Mouse (Mus musculus): ENCODE results near the gene Wdr13.

Wdr13 gene

DNA sequence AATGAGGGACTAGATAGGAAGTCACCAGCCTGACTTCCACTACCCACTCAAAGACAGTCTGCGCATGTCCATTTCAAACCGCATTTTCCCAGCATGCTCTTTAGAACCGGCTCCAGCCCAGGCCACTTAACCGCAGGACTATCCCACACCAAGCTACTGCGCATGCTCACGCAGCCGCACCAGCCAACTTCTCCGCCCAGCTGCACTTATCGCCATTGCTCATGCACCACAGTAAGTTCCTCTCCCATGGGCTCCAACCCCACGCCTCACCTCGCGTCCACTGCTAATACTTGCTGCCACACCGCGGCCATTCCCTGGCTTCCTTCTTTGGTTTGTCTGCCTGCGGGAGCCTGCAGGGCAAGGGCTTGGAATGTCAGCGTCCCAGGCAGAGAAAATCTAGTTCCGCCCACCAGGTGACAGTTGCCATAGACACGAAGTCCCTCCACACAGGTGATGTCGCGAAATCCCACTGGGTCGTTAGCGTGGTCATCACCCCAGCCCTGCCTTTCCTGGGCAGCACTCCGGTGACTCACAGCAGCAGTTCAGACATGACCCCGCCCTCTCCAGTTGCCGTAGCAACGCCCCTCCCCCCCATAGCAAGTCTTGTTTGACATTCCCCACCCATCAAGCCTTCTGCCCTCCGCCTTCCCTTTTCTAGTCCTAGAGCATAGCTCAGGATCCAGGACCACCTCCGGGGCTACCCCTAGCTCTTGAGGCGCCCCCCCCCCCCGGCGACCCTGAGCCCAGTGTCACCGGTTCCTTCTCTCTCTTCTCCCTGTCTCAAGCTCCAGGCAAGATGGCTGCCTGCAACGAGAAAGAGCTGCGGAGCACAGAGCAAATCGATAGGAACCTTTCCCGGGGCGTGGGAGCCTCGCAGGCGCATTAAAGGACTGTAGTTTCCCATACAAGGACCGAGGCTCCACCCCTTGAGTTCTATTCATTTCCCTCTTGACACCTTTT, at the start of gene Wdr13:
Gene Wdr13 (minus strand): TSS at position 876 of the 960 bp plus-strand sequence.
- peak; percentile 76 to 84 for DNase-seq

DNA sequence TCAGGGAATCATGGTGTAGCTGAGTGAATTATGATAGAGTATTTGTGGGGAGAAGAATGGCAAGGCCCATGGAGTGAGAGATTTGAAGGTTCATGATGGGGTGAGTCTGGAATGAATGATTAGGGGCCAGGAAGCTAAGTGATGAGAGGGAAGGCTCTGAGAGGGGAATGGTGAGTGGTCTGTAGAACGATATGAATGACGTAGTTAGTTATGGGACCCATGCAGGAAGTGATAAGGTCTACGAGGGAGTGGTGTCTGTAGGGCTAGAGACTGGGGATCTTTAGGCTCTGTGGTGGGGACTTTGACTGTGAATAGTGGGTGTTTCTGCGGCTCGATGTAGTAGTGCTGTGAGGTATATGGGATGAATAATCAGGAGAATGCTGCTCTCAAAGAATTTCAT, 47.0 kb upstream of the Wdr13 start:
- no peak for DNase-seq

DNA sequence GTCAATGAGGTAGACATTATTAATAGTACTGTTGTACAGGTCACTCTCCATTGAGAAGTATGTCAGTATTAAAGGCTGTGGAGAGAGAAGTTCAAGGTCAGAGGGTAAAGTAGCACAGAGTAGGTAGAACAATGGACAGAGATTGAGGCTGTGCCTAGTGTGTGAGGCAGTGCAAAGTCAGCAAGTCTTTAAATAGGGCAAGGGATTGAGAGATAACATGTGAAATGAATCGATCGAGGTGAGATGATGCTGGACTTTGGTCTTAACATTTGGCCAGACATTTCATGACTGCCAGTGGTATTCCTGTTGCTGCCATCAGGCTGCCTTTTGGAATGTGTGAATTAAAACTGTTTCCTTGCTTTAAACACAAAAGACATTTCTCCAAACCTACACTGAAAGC, 46.2 kb upstream of the Wdr13 start:
- DNase-seq, result no peak

DNA sequence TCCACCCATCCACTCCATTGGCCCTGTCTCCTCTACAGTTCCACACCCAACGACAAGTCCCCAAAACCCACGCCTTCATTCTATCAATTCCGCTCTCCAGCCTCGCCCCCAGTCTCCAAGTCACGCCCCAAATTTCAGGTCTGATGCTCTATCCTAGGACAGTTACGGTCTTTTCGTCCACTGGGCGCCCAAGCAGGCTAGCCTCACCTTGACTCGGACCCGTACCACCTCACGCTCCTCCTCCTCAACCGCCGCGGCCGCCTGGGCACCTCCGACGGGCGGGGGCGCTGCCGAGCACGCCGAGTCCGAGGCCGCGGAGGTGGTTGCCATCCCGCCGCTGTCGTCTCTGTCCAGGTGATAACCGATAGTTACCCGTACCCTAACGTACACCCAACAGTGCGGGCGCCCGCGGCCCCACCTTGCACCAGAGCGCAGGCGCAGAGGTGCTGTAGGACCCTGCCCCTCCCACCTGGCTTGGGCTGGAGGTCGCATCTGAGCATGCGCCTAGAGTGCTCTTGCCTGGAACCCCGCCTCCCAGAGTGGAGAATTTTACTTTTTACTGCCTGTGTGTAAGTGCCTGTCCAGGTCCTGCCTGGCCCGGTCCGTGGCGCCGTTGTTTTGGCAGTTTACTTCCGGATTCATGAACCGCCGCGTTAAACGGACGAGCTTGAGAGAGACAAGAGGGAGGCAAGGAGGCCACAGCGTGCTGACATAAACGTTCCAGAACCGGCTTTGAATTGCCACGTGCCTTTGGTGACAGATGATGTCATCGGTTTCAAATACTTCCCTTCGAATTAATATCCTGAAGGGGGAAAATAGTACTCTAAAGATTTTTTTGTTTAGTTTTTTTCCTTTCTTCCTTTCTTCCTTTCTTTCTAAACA, 43.1 kb upstream of the Wdr13 start, which contains the start of gene Tbc1d25:
Gene Tbc1d25 (minus strand): TSS at position 678 of the 882 bp plus-strand sequence.
- peak; percentile 70 to 78 for DNase-seq

DNA sequence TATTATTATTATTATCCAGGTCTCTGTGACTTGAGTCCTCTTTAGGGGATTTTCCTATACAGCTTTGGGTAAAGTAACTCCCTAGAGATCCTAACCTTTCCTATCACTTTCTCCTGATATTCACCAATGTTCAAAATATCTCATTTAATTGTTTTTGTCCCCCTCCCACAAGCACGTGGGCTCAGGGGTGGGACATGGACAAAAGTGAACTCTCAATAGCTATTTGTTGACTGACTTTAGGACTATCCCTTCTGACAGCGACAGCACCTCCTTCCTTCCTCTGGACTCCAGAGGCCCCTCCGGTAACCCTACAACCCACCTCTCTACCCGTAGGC, 42.4 kb upstream of the Wdr13 start:
- DNase-seq, result no peak

DNA sequence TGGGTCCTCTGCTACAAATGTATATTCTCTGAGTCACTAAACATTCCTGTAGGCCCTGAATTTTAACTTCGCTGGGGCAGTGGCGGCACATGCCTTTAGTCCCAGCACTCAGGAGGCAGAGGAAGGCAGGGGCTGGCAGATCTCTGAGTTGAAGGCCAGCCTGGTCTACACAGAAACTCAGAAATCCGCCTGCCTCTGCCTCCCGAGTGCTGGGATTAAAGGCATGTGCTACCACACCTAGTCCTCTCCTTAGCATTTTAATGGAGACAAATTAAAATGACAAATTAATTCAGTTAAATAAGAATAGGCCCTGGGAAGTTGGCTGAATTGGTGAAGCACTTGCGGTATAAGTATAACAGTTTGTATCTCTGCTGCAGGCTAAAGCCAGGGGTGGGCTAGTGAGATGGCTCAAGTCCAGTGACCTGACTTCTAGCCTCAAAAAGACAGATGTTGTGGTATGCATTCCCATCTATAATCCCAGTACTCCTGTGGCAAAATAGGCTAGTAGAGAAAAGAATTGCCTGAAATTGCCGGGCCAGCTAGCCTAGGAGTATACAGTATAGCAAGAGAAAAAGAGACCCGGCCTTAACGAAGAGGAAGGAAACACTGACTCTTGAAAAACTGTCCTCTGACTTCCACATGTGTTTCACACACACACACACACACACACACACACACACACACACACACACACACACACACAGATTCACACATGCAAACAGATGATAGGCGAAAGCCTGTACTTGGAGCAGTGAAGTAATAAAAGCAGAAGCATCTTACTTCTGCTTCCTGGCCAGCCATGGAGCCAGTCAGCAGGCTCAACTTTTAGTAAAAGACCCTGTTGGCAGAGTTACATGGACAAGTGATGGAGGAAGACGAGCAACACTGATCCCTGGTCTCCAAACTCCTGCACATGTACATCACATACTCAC, 35.3 kb upstream of the Wdr13 start:
- DNase-seq, result no peak

DNA sequence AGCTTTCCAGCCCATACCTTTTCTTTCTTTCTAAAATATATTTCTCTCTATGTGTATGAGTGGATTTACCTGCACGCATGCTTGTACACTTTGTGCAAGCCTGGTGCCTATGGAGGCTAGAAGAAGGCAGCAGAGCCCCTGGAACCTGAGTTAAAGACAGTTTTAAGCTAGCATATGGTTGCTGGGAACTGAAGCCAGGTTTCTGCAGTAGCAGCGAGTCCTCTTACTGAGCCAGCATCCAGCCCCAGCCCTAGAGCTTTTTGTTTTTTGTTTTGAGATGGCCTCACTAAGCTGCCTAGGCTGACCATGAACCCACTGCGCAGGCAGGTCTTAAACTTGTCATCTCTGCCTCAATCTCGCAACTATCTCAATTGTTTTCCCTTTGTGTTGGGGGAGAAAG, 31.8 kb upstream of the Wdr13 start:
- no peak for DNase-seq

DNA sequence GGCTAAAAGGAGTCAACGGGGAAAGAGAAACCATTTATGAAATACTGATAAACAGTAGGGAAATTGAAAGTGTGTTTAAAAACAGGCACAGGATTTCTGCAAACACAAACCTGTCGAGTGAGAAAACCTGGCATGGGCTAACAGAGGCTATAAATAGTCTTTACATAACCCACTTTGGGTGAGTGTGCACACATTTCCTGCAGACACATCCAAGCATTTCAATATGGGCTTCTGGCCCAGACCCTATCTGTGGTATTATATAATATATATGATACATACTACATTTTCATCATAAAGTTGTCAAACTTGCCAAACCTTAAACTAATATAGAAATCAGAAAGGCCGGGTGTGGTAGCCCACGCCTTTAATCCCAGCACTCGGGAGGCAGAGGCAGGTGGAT, 30.4 kb upstream of the Wdr13 start:
- DNase-seq, result no peak

DNA sequence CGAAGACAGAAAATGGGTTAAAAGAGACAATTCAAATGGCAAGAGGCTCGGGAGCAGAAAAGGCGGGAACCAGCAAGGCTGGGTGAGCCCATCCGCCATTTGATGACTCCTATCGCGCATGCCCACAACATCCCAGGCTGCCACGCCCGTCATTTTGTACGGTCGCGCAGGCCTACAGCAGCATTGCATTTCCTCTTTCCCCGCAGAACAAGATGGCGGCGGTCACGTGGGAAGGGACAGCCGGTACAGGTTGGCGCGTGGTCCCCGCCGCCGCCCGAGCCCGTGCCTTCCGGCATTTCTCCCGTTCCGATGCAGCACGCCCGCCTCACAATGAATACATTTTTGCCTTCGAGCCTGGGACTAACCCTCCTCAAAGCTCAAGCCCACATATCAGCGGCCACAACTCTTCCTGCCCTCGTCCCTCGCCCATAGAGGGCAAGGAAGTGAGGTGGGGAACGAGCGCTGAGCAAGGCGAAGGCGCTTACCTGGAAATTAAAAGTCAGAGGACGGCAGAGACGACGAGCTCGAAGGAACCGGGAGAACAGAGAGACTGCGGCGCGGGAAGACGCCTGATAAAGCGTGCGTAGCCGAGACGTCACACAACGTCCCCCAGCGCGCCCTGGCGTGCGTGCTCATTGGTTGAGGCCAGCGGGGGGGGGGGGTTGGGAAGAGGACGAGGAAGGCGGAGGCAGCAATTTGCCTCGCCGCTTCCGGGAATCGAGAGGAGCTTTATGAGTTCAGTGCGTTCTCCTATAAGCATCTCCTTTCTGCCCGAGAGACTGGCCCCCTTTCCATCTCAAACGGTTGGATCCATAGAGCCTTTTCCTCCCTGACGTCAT, 12.7 kb upstream of the Wdr13 start, which contains the start of gene Rbm3:
Gene Rbm3 (minus strand): TSS at position 728 of the 839 bp plus-strand sequence.
- peak; percentile 72 to 82 for DNase-seq

DNA sequence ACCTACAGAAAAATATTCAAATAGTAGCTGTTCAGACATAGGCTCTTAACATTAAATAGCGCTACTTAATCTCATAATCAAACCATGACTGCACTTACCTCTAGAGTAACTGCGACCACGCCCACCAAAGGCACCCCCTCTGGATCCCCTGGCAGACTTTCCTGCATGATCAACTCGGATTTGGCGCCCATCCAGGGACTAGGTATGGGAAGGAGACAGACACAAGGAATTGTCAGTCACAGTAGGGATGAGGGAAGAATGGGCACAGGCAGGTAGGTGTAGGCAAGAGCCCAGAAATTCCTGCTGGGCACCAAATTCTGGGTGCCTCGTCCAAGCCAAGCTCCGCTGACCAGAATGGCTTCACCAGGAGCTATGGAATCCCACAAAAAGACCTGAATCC, 11.1 kb upstream of the Wdr13 start:
- peak in 1 of 2 experiments; percentile 16 for DNase-seq

DNA sequence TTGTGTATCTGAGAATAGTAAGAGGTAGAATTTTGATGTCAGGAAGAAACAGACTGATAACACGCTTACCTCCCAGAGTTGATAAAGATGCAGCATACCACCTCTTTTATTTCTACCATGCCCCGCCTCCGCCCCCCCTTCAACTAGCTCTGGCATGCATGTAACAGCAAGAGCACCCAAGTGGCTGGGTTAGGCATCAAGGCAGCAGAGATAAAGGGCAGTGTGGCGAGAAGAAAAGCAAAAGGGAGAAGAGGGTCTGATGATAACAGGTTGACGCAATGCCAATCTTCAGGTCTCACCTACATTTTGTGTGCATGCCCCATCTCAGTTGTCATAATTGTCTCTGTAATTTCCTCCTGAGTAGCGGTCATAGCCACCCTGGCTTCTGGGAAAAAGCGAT, 10.3 kb upstream of the Wdr13 start:
- no peak for DNase-seq

DNA sequence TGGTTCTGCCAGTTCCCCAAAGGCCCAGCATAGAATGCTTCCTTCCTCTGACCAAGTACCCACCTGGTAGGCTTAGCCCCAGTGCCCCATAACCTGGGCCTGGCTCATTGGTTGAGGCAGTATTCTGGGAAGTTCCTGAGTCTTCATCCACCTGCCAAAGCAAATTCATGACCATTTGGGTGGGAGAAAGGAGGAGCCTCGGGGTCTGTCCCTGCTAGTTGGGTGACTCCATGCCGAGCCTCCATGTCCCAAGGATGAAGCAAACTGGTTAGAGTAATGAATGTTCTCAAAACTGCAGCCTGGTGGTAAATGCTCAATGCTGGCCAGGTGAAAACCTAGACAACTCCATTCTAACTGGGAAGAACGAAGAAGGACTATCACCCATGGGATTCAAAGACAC, 8.4 kb upstream of the Wdr13 start:
- no peak for DNase-seq

DNA sequence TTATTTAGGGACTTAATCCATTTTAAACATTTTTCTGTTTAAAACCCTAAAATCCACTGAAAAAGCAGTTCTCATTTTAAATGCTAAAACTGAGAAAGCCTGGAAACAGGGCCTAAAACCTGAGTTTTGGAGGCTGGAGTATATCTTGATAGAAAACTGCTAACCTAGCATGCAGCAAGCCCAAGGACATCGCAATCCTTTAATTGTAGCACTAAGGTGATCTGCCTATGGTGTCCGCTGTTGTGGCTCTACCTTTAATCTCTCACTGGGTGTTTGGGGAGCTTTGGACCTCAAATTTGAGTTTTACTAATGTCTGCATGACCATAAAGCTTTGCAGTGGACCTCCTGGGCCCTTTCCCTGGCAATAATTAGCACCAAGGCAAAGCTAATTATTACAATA, 7.8 kb upstream of the Wdr13 start:
- no peak for DNase-seq

DNA sequence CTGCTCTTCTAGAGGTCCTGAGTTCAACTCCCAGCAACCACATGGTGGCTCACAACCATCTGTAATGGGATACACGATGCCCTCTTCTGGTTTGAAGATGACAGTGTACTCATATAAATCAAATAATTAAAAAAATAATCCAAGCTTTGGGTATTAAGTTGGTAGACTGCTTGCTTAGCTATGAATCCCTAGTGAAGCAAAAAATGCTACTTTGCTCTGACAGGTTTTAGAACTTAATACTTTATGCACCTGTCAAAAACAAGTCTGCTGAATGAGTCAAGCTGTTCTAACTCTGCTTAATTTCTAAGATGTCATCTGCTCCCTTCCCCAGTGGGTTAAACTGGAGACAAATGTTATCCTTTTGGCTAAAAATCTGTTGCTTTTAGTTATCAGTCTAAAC, 6.8 kb upstream of the Wdr13 start:
- no peak for DNase-seq

DNA sequence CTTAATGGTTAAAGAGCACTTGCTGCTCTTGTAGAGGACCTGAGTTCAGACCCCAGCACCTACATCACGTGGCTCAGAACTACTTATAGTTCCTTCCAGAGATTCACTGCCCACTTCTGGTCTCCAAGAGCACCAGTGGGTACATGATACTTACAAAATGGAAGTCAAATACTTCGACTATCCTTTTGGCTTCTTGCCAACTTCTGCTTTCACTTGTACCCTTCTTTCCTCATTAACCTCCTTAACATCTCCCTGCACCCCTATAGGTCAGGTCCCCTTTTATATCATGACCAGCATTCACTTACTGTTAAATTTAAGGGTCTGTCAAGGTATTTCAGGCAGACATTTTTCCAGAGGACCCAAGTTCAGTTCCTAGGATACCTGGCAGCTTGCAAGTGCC, 3.2 kb upstream of the Wdr13 start:
- no peak for DNase-seq

DNA sequence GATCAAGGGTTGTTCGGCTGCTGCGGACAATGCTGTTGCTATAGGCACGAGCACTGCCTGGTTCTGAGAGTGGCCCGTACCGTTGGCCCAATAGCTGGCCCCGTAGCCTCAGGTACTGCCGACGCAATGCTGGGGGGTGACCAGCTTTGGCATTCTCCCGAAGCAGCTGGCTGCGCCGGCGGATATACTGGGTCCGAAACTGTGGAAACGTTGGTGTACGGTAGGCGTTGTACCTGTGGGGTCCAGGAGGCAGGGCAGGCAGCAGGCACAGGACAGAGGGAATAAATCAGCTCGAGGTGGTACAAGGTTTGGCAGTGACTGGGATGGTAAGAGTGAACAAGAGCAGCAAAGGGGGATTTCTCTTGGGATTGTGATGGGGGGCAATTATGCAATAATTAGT, 1.3 kb downstream of the Wdr13 start:
- no peak for DNase-seq

DNA sequence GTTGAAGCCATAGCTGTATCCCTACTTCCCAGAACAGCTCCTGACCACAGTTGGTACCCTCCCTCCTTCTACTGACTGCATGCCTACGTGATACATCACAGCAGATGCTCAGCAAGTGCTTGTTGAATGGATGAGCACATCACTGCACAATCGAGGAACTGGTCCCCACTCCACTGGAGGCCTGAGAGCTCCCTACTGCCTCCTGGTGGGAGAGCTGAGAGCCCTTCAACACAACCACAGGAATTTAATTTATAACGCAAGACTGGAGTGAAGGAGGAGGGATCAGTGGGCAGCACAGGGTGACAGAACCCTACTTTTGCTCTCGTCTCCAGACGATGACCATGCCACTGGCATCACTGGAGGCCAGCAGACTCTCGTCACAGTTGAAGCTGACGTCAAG, 7.5 kb downstream of the Wdr13 start:
- DNase-seq, result no peak

DNA sequence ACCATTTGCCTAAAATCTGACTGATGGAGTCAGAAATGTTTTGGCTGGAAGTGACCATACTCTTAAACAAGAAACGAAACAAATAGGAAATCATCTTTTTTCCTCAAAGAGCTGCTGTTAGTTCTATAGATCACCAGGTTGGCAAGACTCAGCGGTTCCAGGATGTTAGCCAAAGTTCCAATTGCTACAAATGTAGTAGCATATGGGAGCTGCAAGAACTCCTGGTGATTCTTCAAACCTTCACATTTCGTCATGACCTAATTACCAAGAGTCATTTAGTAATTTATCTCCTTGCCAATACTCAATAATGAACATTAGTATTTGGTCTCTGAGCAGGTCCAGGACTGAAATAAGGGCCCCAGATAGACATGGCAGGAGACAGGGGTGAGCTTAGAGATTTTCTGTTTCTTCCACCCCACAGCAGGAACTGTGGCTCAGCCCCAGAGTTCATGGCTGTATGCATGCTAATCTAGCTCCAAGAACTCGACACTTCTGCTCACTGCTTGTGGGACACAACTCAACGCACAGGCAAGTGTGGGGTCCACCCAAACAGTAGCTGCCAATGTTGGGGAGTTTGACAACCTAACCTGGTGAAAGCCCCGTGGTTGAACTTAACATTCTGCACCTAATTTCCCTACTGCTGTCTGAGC, 8.7 kb downstream of the Wdr13 start:
- no peak for DNase-seq

DNA sequence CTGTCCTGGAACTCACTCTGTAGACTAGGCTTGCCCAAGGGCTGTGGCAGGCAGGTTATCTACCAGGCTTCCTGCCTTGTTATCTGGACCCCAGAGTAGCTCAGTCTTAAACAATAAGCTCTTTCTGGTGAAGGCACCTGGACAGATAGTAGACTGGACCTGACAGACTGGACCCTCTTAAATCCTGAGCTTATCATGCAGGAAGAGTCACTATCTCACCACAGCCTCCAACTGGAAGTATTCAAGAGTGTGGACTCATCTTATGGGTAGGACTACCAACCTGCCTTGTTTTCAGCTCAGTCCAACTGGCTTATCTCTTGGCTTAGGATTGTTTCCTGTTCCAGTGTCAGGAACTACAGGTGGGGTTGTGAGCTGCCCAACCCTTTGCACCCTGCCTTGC, 15.4 kb downstream of the Wdr13 start:
- no peak for DNase-seq

DNA sequence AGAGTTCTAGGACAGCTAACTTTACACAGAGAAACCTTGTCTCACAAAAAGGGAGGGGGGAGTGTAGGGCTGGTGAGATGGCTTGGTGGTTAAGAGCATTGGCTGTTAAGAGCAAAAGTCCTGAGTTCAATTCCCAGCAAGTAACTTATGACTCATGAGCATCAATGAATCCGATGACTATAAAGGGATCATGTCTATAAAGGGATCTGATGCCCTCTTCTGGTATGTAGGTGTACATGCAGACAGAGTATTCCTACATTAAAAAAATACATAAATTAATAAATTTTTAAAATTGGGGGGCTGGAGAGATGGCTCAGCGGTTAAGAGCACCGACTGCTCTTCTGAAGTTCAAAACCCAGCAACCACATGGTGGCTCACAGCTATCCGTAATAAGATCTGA, 17.4 kb downstream of the Wdr13 start:
- DNase-seq, result no peak

DNA sequence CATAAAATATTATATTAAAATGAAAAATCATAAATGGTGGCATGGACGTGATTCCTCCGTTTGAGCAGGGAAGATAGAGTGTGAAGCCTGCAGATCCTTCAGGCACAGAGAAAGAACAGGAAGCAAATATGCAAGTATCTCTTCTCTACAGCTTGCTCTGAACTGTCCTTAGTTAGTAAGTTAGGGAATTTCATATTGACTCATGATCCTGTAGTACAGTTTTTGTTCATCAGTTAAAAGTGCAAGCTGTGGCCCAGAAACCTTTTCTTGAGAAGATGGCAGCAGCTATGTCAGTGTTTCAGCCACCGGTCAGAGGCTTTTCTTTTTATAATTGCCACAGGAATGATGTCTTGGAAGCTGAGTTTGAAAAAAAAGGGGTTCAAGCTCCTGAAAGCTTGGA, 27.7 kb downstream of the Wdr13 start:
- DNase-seq, result no peak

Data from thymus, adult 18-20 months (tissue).